8 mouse cellular contexts compared by ENCODE assay signal in genomic region chr3:144206261-144206660, GRCm38 (mm10). TPM values are rescaled to one million over a fixed set of nuclear protein-coding genes. Genes with fewer than 3 reads are reported as not detected.
A peak's percentile ranks its signal among the peaks of the same experiment; 100 is the strongest.
DNase-seq lines count a peak whose midpoint lies in the region; ATAC-seq lines count a peak whose summit lies in the region.

No protein-coding gene starts in this region.

- peaks cover under 1% of the 10 kb centered on the region; the same call in 1 of the 2 replicates for H3K36me3 ChIP-seq in lung, embryonic 16.5 days (ENCODE audit: control insufficient read depth, insufficient read depth, low read length)
- no peaks in the 10 kb centered on the region for H3K36me3 ChIP-seq in forebrain, embryonic 12.5 days (replicated peaks)
- H3K36me3 ChIP-seq in limb, embryonic 12.5 days = peaks cover 6% of the 10 kb centered on the region; the same call in 1 of the 2 replicates
- no peaks in the 10 kb centered on the region for H3K36me3 ChIP-seq in stomach, embryonic 14.5 days (ENCODE audit: control insufficient read depth, insufficient read depth, low read length)

- peak overlapping the region; percentile 94 for H3K4me2 ChIP-seq in lung, embryonic 16.5 days (ENCODE audit: low read depth, low read length)
- peak overlapping the region; percentile 93 for H3K4me2 ChIP-seq in forebrain, embryonic 12.5 days
- peak overlapping the region; percentile 93 for H3K4me2 ChIP-seq in limb, embryonic 12.5 days
- H3K4me2 ChIP-seq in stomach, embryonic 14.5 days (replicated peaks; ENCODE audit: low read depth, low read length) = peak overlapping the region; percentile 84

- no peak for DNase-seq in lung, postnatal 10 days
- no peak for DNase-seq in testis, postnatal 14 days (ENCODE audit: low spot score)
- DNase-seq in right cerebral cortex, postnatal 14 days = no peak
- no peak for DNase-seq in ovary, postnatal 14 days (ENCODE audit: low spot score)

- no peaks in the 10 kb centered on the region for H3K27me3 ChIP-seq in lung, embryonic 16.5 days (ENCODE audit: control insufficient read depth, insufficient read depth, low read depth, low read length)
- peaks cover 13% of the 10 kb centered on the region for H3K27me3 ChIP-seq in forebrain, embryonic 12.5 days
- H3K27me3 ChIP-seq in limb, embryonic 12.5 days = no peaks in the 10 kb centered on the region
- H3K27me3 ChIP-seq in stomach, embryonic 14.5 days (ENCODE audit: control insufficient read depth, insufficient read depth, low read length) = no peaks in the 10 kb centered on the region

- H3K9ac ChIP-seq in lung, embryonic 16.5 days (ENCODE audit: low read length) = peak overlapping the region; percentile 98
- H3K9ac ChIP-seq in forebrain, embryonic 12.5 days = peak overlapping the region; percentile 96
- H3K9ac ChIP-seq in limb, embryonic 12.5 days (replicated peaks) = peak overlapping the region; percentile 98; the same call in 1 of the 2 replicates
- H3K9ac ChIP-seq in stomach, embryonic 14.5 days (replicated peaks; ENCODE audit: low read depth, low read length) = 0 out of 2 replicates have a peak overlapping the region, but pooled peaks have one; percentile 98

- peaks cover 9% of the 10 kb centered on the region for H3K4me1 ChIP-seq in lung, embryonic 16.5 days (replicated peaks; ENCODE audit: control insufficient read depth, insufficient read depth, low read length)
- peaks cover 19% of the 10 kb centered on the region for H3K4me1 ChIP-seq in forebrain, embryonic 12.5 days
- peaks cover 12% of the 10 kb centered on the region for H3K4me1 ChIP-seq in limb, embryonic 12.5 days (replicated peaks)
- 0 out of 2 replicates have a peak, but pooled peaks cover 2% of the 10 kb centered on the region for H3K4me1 ChIP-seq in stomach, embryonic 14.5 days (ENCODE audit: control insufficient read depth, insufficient read depth, low read length)

- 17% methylated on average over 3 of the region's 3 CpGs for WGBS in lung, embryonic 16.5 days
- WGBS in forebrain, embryonic 12.5 days = 28% methylated on average over 3 of the region's 3 CpGs
- 17% methylated on average over 3 of the region's 3 CpGs for WGBS in limb, embryonic 12.5 days
- WGBS in stomach, embryonic 14.5 days = 12% methylated on average over 3 of the region's 3 CpGs

- peak overlapping the region; percentile 99 for H3K27ac ChIP-seq in lung, embryonic 16.5 days (ENCODE audit: low read length)
- 0 out of 2 replicates have a peak overlapping the region, but pooled peaks have one; percentile 99 for H3K27ac ChIP-seq in forebrain, embryonic 12.5 days
- peak overlapping the region; percentile 100 for H3K27ac ChIP-seq in limb, embryonic 12.5 days
- H3K27ac ChIP-seq in stomach, embryonic 14.5 days (ENCODE audit: low read length) = peak overlapping the region; percentile 99; the same call in 1 of the 2 replicates

- ATAC-seq in lung, embryonic 16.5 days (ENCODE audit: low read depth) = no peak
- no peak for ATAC-seq in forebrain, embryonic 12.5 days (ENCODE audit: low FRiP score)
- no peak for ATAC-seq in limb, embryonic 12.5 days (ENCODE audit: insufficient number of reproducible peaks, insufficient read depth, low FRiP score, low TSS enrichment, low read depth)
- no peak for ATAC-seq in stomach, embryonic 14.5 days (ENCODE audit: insufficient number of reproducible peaks, insufficient read depth, low FRiP score, low read depth)

- H3K9me3 ChIP-seq in lung, embryonic 16.5 days (ENCODE audit: control insufficient read depth, low read length) = no peaks in the 10 kb centered on the region
- no peaks in the 10 kb centered on the region for H3K9me3 ChIP-seq in forebrain, embryonic 12.5 days
- no peaks in the 10 kb centered on the region for H3K9me3 ChIP-seq in limb, embryonic 12.5 days
- H3K9me3 ChIP-seq in stomach, embryonic 14.5 days (ENCODE audit: control insufficient read depth, low read depth, low read length) = no peaks in the 10 kb centered on the region

- peak overlapping the region; percentile 91 for H3K4me3 ChIP-seq in lung, embryonic 16.5 days (ENCODE audit: low read length)
- peak overlapping the region; percentile 72 for H3K4me3 ChIP-seq in forebrain, embryonic 12.5 days (replicated peaks)
- peak overlapping the region; percentile 81 for H3K4me3 ChIP-seq in limb, embryonic 12.5 days (replicated peaks)
- H3K4me3 ChIP-seq in stomach, embryonic 14.5 days (ENCODE audit: low read depth, low read length) = peak overlapping the region; percentile 94

RNA-seq across cellular contexts. Expression of gene Lmo4, which starts 1.2 kb away (rescaled TPM):
- 72.5 and 73.3 TPM in 2 replicates for polyA plus RNA-seq in lung, embryonic 16.5 days (2015; fragmentation: Nextera tagmentation; extraction: Ambion mirVana)
- polyA plus RNA-seq in forebrain, embryonic 12.5 days (2016; fragmentation: Nextera tagmentation; extraction: Ambion mirVana) = 50.7 and 55.2 TPM in 2 replicates
- polyA plus RNA-seq in limb, embryonic 12.5 days (2016; fragmentation: Nextera tagmentation; extraction: Ambion mirVana) = 80.8 and 83.5 TPM in 2 replicates
- 95.2 and 95.4 TPM in 2 replicates for polyA plus RNA-seq in stomach, embryonic 14.5 days (2014; fragmentation: Nextera tagmentation; extraction: Ambion mirVana)
